Mouse (Mus musculus) frontal cortex, postnatal 25 days (tissue): ENCODE results near the gene Aig1.
A peak's percentile ranks its signal among the peaks of the same experiment; 100 is the strongest.

Experiments used
- DNase-seq, 2 experiments: peaks; one replicate each; pipeline ENCODE4 v3.0.0; 2022; ENCODE audit warnings: low spot score in 2 of 2

Gene Aig1

DNA sequence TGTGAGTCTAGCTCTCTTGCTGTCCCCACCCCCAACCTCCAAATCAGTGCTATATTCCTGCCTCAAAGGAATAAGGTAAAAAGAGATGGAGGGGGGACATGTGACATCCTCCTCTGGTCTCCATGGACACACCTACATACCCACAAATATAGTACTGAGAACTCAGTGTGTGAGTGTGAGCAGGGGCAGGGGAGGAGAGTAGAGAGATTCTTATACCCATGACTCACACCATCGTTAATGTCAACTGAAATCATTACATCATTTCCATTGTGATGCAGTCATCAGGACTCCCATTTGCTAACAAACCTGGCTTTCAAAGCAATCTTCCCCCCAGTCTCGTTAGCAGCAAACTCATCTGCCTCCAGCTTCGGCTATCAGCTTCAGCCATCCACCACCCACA, 92.8 kb downstream of the Aig1 start:
- no peak for DNase-seq

DNA sequence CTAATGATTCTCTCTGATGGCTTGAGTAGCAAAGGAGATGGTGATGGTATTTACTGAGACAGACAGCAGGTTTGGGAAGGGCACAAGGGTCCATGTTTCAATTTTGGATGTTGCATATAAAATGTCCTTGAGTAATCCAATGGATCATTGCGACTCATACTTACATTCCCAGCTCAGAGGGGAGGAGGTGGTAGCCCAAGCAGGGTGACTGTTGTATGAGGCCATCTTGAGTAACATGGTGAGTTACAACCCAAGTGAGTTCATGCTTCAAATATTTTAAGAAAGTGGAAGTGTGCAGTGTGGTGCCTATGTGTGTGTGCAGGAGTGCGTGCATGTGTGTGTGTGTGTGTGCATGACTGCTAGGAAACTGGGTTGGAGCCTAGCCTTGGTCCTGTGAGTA, 93.4 kb downstream of the Aig1 start:
- DNase-seq, result no peak

- no peak for DNase-seq
Observed at GRCm38 (mm10) chr10:13774910-13775309, 93.9 kb downstream of the Aig1 start.

DNA sequence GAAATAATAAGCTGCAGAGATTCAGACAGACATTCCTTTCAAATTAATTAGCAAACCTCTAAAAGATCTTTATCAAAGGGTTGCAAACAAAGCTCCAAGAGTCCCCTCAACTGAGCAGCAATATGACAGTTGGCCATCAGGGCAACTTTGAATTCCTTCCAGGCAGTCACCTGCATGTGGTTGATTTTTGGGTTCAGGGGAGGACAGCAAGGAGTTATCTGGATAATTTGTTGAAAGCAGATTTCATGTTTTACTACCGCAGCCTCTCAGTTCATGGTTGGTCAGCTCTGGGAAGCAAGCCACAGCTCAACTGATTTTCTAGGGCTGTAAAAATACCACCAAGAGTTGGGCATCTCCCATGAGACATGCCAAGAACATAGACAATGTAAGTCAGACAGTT, 98.1 kb downstream of the Aig1 start:
- no peak for DNase-seq

DNA sequence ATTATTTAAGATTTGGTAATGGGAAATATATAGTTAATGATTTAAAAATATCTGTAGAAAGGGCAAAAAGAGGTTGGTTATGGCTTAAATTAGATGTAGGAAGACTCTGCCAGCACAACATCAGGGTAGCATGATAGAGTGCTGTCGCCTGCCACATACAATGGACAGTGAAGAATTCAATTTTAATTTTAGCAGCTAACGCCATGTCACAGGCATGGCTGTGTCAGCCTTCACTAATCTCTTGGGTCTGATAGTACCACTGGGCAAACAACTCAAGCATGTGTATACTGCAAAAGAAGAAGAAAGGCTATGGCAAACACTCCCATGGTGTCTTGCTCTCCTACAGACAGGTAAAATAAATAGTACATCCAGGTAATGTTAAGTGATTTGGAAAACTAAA, 99.0 kb downstream of the Aig1 start:
- no peak for DNase-seq

DNA sequence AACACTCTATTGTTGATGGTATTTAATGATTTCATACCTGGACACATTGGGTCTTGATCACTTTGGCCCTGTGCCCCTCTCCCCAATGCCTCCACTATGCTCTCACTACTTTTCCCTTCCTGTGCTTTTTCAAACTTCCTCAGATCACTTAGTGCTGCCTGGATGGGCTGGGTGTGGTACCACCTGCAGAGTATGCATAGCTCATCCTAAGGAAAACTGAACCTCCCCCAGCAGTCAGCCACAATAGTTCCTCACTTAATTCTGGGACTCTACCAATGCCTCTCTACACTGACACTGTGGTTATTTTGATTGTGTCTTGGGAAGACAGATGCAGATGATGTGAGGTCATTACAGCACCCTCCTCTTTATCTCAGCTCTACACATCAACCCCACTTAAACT, 99.9 kb downstream of the Aig1 start:
- no peak for DNase-seq

- no peak for DNase-seq
Observed at GRCm38 (mm10) chr10:13767076-13767475, 101.7 kb downstream of the Aig1 start.

- no peak for DNase-seq
Observed at GRCm38 (mm10) chr10:13763151-13763550, 105.6 kb downstream of the Aig1 start.

GRCm38 (mm10) chr10:13754712-13755111, 114.1 kb downstream of the Aig1 start:
- DNase-seq, result no peak

DNA sequence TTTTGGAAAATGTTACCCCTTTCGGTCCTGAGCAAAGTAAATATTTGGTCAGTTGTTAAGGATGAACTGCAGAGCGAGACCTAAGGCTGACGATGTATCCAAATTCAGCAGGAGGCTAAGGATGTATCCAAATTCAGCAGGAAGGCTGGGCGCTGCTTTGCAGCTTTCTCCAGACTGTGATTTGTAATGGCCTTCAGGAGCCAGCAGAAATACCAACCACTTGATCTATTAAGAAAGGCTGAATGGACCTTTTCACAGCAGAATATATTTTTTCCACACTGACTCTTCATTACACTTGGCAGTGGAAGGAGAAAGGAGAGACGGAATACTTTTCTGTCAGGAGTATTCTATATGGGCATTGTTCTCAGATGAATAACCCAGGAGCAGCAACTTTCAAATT, 115.0 kb downstream of the Aig1 start:
- no peak for DNase-seq

GRCm38 (mm10) chr10:13739494-13740140, 129.2 kb downstream of the Aig1 start:
- no peak for DNase-seq

GRCm38 (mm10) chr10:13730039-13730748, 138.6 kb downstream of the Aig1 start:
- DNase-seq, result no peak

DNA sequence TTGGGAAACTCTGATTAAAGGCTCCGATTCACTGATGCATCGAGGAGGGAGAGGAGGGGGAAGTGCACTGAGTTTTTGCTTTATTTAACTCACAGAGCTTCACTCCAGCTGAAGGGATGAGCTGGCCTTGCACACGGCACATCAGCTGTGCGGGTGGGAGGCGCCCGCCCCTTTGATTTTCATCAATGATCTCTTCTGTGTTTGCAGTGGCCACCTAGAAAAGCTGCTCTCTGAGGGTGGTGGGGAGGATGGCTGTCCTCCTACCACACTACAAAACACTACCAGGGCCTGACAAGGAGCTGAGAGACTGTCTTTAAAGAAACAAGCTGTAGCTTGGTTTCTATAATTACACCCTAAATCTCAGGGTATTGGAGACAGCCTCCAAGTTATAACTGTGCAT, 141.1 kb downstream of the Aig1 start:
- peak; percentile 38 to 41 for DNase-seq

GRCm38 (mm10) chr10:13726206-13726605, 142.6 kb downstream of the Aig1 start:
- DNase-seq, result no peak

DNA sequence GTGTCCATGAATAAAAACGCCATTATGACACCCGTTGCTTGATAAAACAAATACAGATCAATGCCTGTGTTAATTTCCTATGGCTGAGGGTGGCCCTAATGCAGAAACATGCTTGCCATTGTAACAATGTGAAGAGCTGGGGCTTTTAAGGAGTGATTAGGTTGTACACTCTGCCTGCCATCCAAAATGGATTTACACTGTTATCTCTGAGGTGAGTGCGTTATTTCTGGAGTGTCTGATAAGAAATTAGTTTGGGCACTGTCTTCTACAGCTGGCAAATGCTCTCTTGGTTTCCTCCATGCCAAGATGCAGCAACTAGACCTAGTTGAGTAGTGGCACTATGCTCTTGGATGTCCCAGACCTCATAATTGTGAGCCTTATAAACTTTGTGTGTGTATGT, 143.5 kb downstream of the Aig1 start:
- no peak for DNase-seq

DNA sequence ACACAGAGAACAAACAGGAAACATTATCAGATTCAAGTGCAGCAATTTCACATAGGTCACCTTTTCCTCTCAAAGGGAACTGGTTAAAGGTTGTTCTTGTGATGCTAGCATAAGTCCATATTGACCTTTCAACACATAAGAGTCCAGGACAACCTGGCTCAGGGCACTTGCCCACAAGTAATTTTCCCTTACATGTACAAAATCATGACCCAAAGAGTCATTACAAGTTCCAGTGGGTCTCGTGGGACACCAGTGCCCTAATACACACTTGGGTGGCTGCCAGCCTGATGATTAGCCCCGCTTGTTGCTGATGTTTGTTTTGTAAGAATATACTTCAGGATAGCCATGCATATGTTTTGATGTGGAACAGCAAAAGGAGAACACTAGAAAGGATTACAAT, 152.6 kb downstream of the Aig1 start:
- no peak for DNase-seq

DNA sequence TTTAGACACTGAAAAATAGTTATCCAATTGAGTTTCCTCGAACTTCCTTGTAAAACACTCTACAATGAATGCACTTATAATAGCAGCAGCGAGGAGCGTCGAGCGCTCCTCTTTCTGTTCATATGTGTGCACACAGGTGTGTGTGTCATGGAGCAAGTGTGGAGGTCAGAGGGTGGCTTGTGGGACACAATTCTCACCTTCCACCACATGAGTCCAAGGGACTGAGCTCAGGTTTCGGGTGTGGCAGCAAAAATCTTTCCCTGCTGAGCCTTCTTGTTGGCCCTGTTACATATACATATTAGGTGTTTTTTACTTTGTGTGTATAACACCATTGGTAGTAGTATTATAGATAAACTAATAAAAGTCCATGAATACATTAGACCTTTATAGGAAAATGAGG, 153.2 kb downstream of the Aig1 start:
- DNase-seq, result no peak

DNA sequence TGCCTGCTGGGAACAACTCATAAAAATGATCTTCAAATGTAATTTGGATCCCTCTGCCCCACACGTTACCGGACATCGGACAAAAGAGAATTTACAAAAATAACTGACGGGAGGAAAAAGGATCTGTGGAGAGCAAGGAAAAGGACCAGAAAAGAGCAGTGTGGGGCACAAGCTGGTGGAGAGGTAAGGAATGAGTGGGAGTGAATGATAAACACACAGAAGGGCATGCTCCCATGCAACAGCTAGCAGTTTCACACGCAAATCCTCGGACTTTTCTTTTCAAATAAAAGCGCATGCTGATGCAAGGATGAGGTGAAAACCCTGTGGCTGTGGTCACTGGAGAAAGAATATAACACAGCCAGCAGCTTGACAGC, 153.9 kb downstream of the Aig1 start:
- no peak for DNase-seq

- DNase-seq, result no peak
Observed at GRCm38 (mm10) chr10:13714199-13714919, 154.4 kb downstream of the Aig1 start.

DNA sequence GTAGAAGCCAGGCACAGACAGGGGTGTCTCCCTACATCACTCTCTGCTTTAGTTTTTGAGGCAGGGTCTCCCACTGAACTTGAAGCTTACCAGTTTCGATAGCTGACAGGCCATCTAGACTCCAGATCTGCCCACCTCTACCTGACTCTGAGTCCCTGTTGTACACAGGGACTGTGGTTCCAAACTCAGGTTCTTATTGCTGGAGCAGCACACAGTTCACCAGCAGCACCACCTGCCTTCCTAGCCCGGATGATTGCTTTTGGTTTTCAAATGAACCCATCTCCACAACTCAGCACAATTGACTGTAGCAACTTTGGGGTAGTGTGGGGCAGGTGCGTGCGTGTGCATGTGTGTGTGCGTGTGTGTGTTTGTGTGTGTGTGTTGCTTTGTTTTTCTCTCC, 155.1 kb downstream of the Aig1 start:
- DNase-seq, result no peak

- no peak for DNase-seq
Observed at GRCm38 (mm10) chr10:13713116-13713515, 155.7 kb downstream of the Aig1 start.

GRCm38 (mm10) chr10:13711281-13711829, 157.4 kb downstream of the Aig1 start:
- no peak for DNase-seq

DNA sequence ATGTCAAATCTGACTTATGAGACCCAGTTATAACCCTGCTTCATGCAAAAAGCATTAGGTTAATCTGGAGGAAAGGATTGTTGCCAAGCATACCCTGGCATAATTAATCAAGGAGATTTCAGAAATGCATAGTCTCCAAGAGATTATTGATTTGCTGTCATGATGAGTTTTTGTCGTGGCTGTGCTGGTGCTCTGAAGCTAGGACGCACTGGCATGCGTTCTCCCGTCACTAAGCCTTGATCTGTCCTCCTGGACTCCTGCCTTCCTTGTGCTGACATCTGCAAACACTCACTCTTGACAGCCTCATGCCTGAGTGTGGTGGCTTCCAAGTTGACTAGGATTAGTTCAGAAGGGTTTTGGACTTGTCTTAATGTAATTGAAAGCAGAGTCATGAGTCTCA, 163.0 kb downstream of the Aig1 start:
- DNase-seq, result no peak
